Mouse (Mus musculus): Measurements from ENCODE around the gene Gm14226.

- TF ChIP-seq POLR2A (IDR thresholded peaks at IDR 0.05; ENCODE audit: low read depth, low read length), result no peak
- no peak for TF ChIP-seq CTCF (IDR thresholded peaks at IDR 0.05; ENCODE audit: extremely low read depth, insufficient read length, insufficient replicate concordance, low read depth, low read length)
Observed at GRCm38 (mm10) chr2:155005491-155005890, 12.6 kb upstream of the Gm14226 start.
